Mouse (Mus musculus): ENCODE measurements around the gene Btbd2. TPM values are rescaled to one million over a fixed set of nuclear protein-coding genes. Genes with fewer than 3 reads are reported as not detected.

The Btbd2 gene
- 10 to 100 TPM; 42.2 to 42.4 TPM for total RNA-seq (2021)

DNA sequence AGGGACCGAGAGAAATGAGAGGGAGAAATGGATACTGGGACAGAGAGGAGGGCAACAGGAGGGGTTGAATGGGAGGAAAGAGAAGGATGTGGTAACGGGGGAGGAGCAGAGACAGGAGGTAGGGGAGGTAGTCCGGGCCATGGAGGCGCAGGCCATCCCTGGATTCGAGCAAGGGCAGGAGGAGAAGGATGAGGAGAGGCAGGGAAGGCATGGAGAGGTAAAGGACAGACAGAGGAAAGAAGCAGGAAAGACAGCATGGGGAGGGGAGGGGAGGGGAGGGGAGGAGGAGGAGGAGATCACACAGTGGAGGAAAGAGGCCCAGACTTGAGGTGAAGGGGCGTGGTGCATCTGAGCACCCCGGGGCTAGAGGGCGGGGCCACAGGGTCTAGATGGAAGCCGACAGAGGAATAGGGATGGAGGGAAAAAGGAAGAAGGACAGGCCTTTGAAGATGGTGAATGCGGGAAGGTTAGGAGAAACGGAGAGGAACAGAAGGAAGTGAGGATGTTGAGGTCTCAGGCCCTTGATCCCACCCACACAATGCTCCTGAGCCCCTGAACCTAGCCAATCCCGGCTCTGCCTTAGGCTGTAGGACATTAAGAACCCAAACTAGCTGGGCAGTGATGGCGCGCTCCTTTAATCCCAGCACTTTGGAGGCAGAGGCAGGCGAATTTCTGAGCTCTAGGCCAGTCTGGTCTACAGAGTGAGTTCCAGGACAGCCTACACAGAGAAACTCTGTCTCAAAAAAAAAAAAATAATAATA lies at the start of gene Btbd2:
Gene Btbd2, minus strand, starts transcription at position 209 of the 761 bp plus-strand sequence.
- no peak for DNase-seq

DNA sequence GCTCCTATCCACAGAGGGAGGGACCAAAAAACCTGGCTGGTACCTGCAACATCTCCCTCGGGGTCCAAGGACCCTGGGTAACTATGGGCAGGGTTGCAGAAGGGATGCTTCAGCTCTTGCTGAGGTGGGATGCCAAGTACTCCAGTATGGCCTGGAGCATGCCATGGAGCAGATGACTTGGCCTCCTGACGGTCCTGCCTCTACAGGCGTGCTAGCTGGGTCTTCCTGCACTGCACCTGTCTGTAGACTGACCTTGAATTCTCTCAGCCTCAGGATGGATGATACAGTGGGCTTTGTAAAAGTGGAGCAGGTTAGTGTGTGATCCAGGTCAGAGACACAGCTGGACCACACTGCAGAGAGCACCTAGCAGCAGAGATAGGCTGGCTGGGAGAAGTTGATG lies 48.6 kb upstream of the Btbd2 start:
- no peak for DNase-seq

DNA sequence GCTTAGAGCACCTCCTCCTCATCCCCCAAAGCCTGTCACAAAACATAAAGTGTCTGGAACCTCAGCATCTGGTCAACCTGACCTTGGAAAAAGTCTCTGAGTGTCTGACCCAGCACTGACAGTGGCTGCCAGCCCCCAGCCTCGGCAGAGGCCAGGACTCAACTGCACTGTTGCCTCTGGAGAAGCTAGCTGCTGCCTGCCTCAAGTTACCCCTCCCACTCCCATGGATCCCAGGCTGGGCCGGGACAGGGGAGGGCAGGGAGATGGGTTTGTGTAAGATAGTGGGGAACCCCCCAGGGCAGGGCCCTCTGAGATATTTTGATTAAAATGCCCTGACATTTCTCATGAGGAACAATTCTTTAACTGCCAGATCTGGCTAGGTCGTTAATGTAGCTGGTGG lies 48.2 kb upstream of the Btbd2 start:
- DNase-seq = no peak

DNA sequence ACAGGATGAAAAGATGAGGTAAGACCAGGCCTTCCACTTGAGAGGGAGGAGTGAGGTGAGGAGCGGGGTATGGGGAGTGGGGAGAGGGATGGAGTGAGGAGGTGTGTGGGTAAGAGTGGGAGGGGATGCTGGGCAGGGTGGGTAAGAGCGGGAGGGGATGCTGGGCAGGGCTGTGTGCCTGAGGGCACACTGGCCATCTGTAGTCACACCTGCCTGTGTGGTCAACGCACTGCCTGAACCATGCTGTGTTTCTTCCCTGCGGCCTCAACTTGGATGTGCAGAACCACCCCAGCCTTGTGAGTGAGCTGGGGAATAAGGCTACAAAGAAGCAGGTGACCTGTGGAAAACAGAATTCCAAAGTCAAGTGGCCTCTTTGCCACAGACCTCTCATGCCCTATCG lies 47.5 kb upstream of the Btbd2 start:
- DNase-seq = no peak

DNA sequence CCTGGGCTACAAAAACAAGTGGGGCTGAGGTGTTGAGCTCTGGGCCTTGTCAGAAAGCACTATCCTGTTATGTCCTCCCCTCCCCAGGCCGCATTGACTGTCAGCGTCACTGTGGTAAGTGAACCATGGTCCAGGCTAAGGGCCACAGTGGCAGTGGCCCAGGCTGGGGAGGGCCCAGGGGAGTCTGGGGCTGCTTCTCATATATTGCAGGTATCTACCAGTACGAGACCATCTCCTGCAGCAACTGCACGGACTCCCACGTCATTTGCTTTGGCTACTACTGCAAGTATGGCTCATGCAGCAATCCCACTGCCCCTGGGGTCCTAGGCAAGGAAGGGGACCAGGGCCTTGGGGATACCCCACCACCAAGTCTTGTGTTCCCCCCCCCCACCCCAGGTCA lies 46.8 kb upstream of the Btbd2 start:
- DNase-seq = no peak

DNA sequence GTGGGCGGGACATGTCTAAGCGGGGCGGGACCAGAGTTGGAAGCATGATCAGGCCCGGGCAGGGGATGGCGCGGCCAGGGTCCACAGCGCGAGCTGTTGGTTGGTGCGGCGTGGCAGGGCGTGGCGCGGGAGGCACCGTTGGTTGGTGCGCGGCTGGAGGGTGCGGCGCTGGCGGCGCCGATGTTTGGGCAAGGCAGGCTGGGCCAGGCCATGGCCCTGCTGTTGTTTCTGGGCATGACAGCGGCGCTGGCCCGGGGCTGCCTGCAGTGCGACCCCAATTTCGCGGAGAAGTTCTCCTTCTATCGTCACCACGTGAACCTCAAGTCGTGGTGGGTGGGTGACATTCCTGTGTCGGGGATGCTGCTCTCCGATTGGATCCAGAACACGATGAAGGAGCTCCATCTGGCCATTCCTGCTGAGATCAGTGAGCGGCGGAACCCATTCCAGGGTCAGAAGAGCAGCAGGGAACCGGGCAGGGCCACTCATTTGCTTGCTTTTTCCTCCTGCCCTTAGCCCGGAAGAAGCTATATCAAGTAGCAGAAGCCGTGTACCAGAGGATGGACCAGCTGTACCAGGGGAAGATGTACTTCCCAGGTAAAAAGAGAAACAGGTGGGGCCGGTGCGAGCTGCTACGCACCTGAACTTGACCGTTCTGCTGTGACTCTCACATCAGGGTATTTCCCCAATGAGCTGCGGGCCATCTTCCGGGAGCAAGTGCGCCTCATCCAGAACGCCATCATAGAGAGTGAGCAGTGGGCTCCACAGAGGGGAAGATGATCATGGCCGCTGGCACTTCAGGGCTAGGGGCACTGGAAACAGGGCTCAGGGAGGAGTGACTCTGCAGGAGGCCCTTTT lies 45.9 kb upstream of the Btbd2 start:
- DNase-seq = peak; percentile 96

DNA sequence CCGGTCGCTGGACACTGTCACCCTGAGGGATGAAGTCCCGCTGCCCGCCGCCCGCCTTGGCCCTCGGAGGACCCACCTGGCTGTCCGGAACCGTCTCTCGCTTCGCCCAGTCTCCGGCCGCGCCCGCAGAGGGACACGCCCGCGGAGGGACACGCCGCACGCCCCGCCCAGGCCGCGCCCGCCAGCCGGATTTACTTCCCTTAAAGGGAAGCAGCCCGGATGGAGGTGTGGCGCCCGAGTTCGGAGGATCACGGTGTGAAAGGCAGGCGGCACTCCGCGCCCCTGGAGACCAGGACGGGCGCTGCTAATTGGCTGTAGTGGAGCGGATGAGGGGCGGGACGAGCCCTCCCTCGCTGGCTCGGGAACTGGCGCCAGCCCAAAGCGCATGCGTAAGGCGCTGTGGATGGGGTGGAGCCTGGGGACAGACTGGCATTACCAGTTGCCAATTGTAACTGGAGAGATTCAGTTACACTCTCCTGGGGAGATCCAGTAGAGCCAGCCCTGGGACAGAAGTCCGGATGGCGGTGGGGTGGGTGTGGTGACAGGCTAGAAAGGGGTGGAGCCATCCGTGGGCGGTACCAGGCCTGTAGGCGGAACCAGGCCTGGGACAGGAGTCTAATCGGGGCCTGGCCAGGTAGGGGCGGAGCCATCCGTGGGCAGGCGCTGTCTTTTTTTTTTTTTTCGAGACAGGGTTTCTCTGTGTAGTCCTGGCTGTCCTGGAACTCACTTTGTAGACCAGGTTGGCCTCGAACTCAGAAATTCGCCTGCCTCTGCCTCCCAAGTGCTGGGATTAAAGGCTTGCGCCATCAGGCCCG lies 45.1 kb upstream of the Btbd2 start, which contains the start of the genes Mob3a and Izumo4:
Gene Mob3a, minus strand, starts transcription at position 257 of the 815 bp plus-strand sequence.
Gene Izumo4, plus strand, starts transcription at position 464 of the 815 bp plus-strand sequence.
- DNase-seq = peak; percentile 98

DNA sequence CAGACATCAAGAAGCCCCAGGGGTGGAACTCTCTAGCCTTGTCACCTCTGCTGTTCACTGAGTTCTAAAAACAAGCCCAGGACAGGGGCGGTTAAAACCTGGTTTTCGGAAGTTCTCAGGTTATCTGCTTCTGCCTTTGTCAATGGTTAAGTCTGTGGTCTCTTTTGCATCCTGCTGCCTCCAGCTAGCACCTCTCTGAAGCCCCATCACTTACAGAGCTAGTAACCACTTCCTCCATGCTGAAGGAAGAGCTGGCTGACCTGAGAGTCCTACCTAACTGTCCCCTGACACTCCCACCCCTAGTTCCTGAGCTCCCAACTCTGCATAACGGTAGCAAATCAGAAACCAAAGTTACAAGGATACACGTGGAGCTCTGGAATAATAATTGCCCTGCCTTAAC lies 43.9 kb upstream of the Btbd2 start:
- no peak for DNase-seq

DNA sequence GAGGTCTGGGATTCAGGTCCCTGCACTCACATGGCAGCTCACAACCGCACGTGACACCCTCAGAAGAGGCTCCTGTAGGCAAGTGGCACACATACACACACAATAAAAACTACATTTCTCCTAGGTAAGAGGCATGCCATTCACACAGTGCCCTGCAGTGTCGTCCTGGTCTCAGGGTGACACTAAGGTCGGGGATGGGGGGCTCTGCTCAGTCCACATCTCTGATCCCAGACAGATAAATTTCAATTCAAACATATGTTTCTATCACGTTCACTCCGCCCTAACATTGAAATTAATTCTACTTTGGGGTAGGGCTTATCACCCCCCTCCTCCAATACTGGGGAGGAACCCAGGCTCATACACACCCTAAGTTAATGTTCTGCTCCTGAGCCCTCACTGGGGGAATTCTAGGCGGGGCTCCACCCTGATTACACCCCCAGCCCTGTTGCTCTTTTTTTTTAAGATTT lies 43.2 kb upstream of the Btbd2 start:
- DNase-seq = no peak

DNA sequence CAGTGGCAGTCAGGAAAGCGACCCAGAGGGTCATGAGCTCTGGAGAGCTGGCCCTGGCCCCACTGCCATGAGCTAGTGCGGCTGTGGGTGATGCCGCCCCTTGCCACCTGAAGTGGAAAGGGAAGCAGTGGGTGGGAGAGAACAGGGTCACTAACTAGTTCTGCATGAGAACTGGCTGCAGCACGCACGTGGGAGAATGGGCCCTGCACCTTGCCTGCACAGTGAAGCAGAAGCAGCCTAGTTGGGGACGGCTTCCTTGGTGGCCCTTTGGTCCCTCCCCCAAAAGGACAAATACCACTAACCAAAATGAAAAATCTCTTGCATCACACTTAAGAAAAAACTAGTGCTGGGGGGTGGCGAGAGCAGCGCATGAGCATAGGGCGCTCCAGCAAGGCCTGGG lies 41.7 kb upstream of the Btbd2 start:
- no peak for DNase-seq

DNA sequence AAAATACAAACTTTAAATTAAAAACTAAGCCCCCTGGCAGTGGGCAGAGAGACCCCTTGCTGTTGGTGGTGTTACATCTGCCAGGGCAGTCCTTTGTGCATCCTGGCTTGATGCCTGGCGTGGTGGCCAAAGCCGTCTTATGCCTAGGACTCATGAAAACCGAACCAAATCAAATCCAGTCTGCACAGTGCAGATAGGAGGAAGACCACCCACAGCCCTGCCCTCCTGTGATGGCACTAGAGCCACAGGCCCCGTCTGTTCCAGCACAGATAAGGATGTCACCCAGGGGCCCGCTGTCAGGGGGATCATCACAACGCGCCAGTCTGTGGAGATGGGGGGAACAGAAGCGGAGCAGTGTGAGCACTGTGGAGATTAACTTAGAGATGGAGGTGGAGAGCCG lies 40.9 kb upstream of the Btbd2 start:
- no peak for DNase-seq

DNA sequence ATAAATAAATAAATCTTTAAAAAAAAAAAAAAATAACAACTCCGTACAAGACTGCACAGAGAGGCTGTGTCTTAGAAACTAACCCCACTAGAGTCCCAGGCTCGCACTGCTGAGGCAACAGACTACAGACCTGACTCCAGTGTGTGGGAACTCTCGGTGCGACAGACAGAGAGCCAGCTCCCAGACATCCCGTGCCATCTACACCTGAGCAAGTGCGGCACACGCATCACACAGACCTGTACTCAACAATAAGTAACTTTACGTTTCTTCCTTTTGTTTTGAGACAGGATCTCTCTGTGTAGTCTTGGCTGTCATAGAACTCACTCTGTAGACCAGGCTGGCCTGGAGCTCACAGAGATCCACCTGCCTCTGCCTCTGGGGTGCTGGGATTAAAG lies 40.5 kb upstream of the Btbd2 start:
- no peak for DNase-seq

DNA sequence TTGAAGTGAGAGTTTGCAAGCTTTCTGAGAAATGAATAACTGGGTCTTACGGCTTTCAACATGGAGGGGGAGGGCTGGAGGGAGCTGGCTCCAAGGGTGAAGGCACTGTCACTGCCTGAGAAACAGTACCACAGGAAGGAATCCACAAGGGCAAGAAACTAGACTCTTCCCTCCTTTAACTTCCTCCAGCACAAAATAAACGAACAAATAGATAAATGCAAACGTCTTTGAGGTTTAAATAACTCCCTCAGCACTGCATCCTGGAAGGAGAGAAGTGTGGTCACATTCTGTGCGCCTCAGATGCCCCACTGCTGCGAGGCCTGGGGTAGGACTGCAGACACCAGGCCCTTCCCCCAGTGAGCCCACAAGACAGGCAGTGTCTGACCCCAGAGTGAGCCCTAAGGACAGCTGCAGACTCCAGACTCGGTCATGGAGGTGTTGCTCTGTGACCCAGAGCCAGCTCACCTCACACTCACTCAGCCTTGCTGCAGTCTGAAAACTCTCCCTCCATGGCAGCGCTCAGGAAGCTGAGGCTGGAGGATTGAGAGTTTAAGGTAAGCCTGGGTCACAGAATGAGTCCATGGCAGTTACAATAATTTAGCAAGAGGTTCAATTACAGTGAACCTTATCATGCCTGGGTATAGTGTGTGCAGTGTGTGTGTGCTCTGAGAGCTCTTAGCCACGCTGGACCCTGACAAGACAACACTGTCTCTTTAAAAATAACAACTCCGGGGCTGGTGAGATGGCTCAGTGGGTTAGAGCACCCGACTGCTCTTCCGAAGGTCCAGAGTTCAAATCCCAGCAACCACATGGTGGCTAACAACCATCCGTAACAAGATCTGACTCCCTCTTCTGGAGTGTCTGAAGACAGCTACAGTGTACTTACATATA lies 39.9 kb upstream of the Btbd2 start:
- no peak for DNase-seq

DNA sequence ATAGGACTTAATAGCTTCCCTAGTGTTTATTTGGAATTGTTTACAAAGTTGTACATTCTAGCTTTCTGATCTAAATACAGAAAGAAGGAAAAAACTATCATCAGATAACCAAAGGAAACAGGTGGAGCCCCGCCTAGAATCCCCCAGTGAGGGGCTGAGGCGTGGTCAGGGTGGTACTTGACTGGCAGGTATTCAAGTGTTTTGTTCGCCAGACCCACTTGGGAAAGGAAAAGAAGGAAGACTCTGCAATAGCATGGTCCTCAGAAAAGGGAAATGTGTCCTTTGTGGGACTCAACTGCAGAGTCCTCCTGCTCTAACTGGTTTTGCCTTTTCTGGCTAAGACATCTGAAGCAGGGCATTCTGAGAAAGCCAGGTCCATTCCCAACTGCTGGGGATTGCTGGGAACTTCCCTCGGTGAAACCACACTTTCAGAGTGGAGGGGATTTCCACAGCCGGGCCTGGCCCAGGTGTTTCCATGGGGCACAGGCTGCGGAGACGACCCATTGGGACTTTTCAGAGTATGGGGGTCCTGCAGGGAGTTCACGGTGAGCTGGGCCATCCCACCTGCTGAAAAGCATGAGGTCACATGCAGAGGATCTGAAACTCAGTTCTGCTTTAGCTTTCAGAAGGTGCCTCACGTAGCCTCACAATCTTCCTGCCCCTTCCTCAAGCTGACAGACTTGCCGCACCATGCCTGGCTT lies 39.1 kb upstream of the Btbd2 start:
- DNase-seq = no peak

DNA sequence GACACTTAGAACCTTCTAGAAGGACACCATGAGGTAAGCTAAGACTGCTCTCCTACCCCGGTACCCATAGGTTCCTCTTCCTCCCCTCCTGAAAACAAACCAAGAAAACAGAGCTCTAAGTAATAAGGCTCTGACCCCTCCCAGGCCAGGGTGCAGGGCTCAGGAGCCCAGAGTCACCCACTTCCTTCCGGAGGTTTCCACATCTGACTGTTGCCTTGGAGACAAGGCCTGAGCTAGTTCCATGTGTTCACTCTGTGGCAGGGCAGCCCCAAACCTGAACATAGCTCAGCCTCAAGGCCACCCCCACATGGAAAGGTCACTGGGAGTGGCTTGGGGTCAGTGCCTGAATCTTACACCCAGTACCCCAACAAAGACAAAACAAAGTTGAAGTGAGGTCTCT lies 38.3 kb upstream of the Btbd2 start:
- DNase-seq = no peak

DNA sequence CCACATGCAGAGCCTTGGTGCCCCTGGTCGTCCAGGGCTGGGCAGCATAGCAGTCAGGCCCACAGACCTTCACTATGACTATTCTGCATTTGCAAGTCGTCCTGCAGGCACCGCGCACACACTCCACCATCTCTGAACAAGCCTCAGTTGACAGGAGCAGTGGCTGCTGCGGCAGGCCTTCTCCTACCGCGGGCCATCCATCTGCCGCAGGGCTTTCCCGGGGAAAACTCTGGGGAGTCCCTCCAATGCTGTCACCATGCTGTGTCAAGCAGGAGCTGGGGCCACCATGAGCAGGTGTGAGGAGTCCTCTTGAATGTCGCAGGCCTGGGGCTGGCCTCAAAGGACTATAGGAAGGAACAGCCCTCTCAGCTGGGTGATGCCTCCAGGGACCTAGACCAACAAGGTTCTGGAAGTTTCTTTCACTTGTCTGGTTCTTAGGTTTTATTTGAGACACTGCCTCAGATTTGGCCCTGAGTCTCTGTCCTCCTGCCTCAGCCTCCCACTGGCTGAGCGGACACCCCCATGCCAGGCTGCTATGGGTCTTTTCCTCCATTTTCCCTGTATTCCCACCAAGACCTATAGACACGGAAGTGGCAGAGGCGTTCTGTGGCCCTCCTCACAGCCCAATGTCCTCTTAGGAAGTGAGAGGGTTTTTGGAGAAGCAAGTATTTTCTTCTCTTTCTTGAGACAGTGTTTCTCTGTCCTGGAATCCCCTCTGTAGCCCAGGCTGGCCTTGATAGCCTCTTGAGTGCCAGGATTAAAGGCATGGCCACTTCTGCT lies 37.5 kb upstream of the Btbd2 start:
- no peak for DNase-seq

DNA sequence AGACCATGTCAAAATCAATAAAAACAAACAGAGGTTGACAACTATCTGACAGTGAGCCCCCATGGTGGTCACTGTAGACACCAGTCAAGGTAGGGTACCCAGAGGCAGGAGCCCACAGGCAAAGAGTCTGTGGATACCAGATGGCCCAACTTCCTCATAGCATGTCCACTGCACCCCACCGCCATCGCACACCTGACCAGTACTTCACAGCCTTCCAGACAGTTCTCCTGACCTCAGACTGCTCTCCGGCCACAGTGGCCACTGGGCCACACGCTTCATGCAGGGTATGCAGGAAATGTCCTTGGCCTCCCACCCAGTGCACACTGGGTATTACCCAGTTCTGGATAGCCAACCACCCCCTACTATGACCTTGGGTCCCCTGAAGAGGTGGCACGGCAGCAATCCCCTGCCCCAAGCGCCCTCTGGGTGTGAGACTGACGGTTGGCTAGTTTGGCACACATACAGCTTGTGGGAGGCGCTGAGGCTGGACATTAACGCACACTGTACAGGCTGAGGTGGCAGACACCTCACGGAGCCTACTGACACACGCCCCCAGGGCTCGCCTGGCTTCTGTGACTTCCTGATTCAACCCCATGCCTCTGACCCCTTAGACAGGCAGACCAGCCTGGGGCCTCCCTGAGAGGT lies 36.7 kb upstream of the Btbd2 start:
- DNase-seq = no peak

DNA sequence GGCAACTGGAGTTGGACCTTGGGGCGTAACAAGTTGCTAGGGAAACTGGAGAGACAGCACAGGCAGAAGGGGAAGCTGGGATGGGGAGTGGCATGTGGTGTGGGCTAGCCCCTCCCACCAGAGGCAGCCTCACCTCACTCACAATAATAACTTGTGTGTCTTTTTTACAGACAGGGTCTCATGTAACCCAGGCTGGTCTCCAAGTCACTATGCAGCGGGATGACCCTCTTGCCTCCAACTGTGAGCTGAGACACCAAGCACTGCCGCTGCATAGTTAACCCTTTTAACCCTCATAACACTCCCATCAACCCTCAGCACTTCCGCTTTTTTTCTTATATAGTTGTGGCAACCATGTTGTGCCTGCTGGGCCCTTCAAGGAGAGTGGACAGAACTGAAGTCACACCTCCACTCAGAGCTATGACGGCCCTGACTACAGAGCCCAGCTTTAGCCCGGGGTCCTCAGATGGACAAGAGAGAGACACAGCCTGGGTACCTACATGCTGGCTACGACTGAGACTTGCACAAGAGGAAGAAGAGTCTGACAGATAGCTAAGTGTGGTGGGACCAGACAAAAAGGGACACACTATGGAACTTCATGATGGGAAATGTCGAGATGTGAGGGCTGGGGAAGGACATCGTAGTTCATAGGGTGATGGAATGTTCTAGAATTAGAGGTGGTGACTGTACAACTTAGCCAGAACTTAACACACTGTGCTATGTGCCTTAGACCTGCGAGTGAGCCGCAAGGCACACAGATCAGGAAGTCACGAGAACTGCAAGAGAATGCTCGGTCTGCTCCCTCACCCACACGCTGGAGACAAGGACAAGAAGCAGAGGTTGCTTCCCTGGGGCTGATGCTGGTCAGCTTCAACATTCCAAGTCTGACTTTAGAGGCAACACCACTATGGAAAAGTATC lies 35.6 kb upstream of the Btbd2 start:
- no peak for DNase-seq

DNA sequence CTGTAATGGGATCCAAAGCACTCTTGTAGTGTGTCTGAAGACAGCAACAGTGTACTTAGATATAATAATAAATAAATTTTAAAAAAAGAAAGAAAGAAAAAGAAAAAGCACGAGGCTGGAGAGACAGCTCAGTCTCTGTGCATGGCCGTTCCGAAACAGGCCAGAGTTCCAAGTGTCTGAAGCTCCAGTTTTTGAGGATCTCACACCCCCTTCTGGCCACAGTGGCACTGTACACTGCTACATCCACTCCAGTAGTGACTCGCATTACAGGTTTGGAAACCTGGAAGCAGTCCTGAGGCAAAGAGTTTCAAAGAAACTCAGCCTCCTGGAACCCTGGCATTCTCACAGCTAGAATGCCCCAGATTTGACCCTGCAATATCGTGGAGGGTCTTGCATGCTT lies 31.0 kb upstream of the Btbd2 start:
- DNase-seq = peak; percentile 85

Data from heart, postnatal 4 days (tissue).